Mouse (Mus musculus) limb, embryonic 12.5 days (tissue): ENCODE measurements around the gene Ogfod3. TPM values are rescaled to one million over a fixed set of nuclear protein-coding genes. Genes with fewer than 3 reads are reported as not detected.
A peak's percentile ranks its signal among the peaks of the same experiment; 100 is the strongest.

Experiments
- ATAC-seq: fragments of 200-750 bp; cut with Nextera tagmentation; 2 replicates; pipeline ENCODE4 v1.8.0; 2017; ENCODE audit warnings: low read depth, moderate TSS enrichment; ENCODE audit not compliant: insufficient number of reproducible peaks, insufficient read depth, low FRiP score, low TSS enrichment
- H3K27ac ChIP-seq: fragments of 300-500 bp; sonication (generic); 2 replicates; pipeline ENCODE4 v1.5.1; 2016; ENCODE audit warnings: mild to moderate bottlenecking, moderate library complexity
- H3K27me3 ChIP-seq: fragments of 300-500 bp; sonication (generic); 2 replicates; pipeline ENCODE4 v1.6.1; 2016; ENCODE audit warnings: mild to moderate bottlenecking, moderate library complexity
- H3K36me3 ChIP-seq: fragments of 300-500 bp; sonication (generic); 2 replicates; pipeline ENCODE4 v1.6.1; 2016; ENCODE audit warnings: mild to moderate bottlenecking, moderate library complexity
- H3K4me1 ChIP-seq: fragments of 300-500 bp; sonication (generic); replicated peaks from 2 replicates; pipeline ENCODE4 v1.6.1; 2016
- H3K4me2 ChIP-seq: fragments of 300-500 bp; sonication (generic); 2 replicates; pipeline ENCODE4 v1.6.1; 2016; ENCODE audit warnings: mild to moderate bottlenecking, moderate library complexity
- H3K4me3 ChIP-seq: fragments of 300-500 bp; sonication (generic); replicated peaks from 2 replicates; pipeline ENCODE4 v1.5.1; 2016; ENCODE audit warnings: mild to moderate bottlenecking
- H3K9ac ChIP-seq: fragments of 300-500 bp; sonication (generic); replicated peaks from 2 replicates; pipeline ENCODE4 v1.6.1; 2016; ENCODE audit warnings: mild to moderate bottlenecking, moderate library complexity
- H3K9me3 ChIP-seq: fragments of 300-500 bp; sonication (generic); 2 replicates; pipeline ENCODE4 v1.6.1; 2016; ENCODE audit warnings: mild to moderate bottlenecking, moderate library complexity
- WGBS: fragments of 180-500 bp; shearing (Covaris S2); methylation state at CpG from one replicate; pipeline ENCODE4 v1.1.7; 2016; 5-methylcytosine and 5-hydroxymethylcytosine counted together
- polyA plus RNA-seq: library from polyadenylated mRNA; unstranded; fragments of >200 nt; fragmentation: Nextera tagmentation; extraction: Ambion mirVana; gene quantifications from 2 replicates; pipeline ENCODE4 v1.2.1, GENCODE M21; 2016

Ogfod3 gene
- polyA plus RNA-seq = 16.3 and 17.5 TPM in 2 replicates

DNA sequence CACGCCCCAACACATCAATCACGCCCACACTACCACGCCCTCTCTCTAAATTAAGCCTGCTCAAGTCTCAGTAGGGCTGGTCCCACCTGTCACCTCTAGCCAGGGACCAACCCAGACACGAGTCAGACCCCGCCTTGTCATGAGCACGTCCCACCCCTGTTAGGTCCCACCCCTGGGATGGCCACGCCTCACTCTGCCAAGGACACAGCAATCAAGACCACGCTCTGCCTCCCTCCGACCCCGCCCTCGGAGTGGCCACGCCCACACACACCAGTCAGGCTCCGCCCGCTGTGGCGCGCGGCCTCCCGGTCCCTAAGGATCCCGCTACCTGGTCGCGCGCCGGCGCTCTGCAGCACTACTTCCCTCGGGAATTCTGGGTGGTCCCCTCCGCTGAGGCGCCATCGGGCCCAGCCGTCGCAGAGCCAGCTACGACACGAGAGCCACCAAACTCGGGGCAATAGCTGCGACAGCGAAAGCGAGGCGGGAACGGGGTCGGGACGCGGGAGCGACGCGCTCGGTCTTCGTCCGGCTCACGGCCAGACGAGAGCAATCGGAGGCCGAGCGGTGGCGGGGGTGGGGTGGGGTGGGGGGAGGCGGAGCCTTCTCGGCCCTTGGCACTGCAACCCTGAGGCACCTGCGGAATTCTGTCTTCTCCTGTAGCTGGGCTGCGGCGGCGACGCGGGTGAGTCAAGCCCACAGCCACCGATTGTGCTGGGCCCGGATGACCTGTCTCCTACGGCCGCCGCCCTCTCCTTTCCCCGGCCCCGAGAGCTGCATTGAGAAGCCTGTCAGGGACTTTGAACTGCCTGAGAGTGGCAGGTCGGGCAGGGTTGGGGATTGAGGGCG is at the start of gene Ogfod3, which contains the start of gene Hexdc:
Gene Ogfod3, minus strand, starts transcription at position 551 of the 846 bp plus-strand sequence.
Gene Hexdc, plus strand, starts transcription at position 273 of the 846 bp plus-strand sequence.
- Histone ChIP-seq H3K9me3 (no peaks in the 10 kb centered on the region), H3K4me2 (peak within 1 kb of the TSS; percentile 81), H3K27ac (peak within 1 kb of the TSS; percentile 84), H3K4me1 (peaks cover 14% of the 10 kb centered on the region), H3K4me3 (peak within 1 kb of the TSS; percentile 62), H3K27me3 (no peaks in the 10 kb centered on the region), H3K36me3 (peaks cover 15% of the 10 kb centered on the region; the same call in 1 of the 2 replicates), H3K9ac (peak within 1 kb of the TSS; percentile 61)
- ATAC-seq = peak; percentile 98
- WGBS = under 1% methylated on average over 70 of the region's 70 CpGs

DNA sequence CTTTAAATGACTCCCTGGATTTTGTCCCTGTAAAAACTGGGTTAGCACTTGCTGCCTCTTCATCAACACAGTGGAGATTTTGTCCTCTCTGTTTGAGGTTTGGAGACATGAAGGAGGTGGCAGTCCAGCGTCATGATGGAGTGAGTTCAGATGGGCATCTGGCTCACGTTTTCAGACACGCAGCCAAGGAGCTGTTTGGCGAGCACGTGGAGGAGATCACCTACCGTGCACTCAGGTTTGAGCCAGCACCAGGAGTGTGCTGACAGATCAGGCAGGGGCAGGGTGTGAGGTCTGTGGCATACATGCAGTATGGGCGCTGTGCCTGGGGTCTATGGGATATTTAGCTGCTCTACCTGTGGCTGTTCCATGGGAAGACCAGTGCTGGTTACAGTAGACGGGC is 45.7 kb upstream of the Ogfod3 start:
- 86% methylated on average over 8 of the region's 8 CpGs for WGBS
- Histone ChIP-seq H3K36me3 (peaks cover 98% of the 10 kb centered on the region), H3K9ac (no peak overlapping the region), H3K27ac (no peak overlapping the region), H3K4me3 (no peak overlapping the region), H3K9me3 (no peaks in the 10 kb centered on the region), H3K4me1 (no peaks in the 10 kb centered on the region), H3K27me3 (no peaks in the 10 kb centered on the region), H3K4me2 (no peak overlapping the region)
- ATAC-seq = no peak

DNA sequence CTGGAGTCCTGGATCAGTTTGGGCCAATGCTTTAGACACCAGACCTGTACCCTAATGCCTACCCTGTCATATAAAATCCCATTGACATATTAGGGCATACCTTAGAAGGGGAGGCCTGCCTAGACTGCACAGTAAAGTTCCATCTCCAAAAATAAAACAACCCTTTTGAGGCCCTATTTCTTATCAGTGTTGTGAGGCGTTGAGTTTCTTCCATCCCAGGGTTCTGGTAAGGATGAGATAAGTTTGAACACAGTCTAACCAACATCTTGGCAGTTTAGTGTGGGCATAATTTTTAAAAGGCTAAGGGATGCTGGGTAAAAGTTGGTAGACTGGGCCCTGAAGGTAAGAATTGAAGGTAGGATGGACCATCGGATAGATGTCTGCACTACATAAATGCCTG is 35.2 kb upstream of the Ogfod3 start:
- WGBS = 97% methylated on average over 2 of the region's 2 CpGs
- Histone ChIP-seq H3K27ac (no peak overlapping the region), H3K4me2 (no peak overlapping the region), H3K4me1 (peaks cover 16% of the 10 kb centered on the region), H3K4me3 (no peak overlapping the region), H3K27me3 (no peaks in the 10 kb centered on the region), H3K9ac (no peak overlapping the region), H3K36me3 (peaks cover 59% of the 10 kb centered on the region), H3K9me3 (no peaks in the 10 kb centered on the region)
- ATAC-seq = no peak

DNA sequence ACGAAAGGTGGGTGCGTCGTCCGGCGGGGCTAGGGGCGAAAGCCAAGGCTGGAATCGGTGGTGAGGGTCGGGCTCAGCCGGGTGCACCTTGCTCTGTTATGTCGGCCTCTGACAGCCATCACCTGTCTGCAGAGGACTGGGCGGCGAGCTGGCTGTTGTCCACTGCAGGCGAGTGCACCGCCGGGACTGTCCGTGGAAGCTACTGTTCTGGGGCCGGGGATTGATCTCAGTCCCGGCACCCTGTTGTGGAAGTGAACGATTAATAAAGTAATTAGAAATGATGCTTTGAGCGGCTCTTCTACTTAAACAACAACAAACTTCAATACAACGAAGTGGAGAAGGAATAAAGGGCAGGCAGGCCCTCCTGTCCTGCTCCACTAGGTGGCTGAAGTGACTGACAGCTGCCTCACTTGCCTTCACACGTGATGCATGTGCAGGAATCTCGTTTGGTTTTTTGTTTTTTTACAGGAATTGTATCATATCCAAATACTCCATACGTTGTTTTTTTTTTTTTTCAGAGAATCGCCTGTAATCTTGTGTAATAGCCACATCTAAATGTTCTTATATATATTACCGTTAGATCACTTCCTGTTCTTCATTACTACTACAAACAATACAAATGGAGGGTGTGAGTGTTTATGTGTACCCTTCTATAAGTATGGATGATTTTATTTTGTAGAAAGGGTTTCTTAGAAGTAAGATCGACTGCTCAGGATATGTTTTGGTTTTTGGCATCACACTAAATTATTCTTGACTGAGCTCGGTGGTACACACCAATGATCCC is 33.0 kb upstream of the Ogfod3 start:
- WGBS = 7% methylated on average over 28 of the region's 28 CpGs
- Histone ChIP-seq H3K9me3 (no peaks in the 10 kb centered on the region), H3K36me3 (peaks cover 39% of the 10 kb centered on the region), H3K4me1 (peaks cover 16% of the 10 kb centered on the region), H3K27ac (peak overlapping the region; percentile 96), H3K27me3 (no peaks in the 10 kb centered on the region), H3K4me3 (peak overlapping the region; percentile 76), H3K4me2 (peak overlapping the region; percentile 55), H3K9ac (peak overlapping the region; percentile 75)
- no peak; the same call in 1 of the 2 replicates for ATAC-seq

DNA sequence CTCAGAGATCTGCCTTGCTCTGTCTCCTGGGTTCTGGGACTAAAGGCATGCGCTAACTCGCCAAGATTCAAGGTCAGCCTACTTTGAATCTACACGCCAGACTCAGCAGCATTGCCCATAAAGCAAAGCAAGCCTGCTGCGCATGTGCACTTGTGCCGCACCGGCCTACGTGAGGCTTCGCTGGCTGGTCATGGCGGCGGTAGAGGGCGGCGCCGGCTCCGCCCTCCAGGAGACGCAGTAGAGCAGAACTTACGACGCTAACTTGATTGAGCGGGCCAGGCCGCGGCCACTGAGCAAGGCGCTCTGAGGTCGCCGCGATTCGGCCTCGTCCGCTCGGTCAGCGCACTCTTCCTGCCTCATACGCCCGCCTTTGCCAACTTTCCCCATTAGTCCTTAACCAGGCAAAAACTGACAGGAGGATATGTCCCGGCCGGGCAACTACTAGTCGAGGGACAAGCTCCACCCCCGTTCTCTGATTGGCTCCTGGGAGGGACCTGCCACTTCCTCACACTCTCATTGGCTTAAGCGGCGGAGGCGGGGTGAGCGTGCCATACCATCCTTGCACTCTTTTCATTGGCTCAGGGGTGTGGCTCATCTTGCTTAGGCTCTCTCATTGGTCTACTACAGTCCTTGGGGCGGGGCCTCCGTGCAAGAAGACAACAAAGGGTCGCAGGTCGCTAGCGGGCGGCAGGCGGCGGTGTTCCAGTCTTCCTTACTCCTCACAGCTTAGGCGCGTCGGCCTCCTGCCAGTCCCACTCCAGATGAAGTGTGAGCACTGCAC is 32.2 kb upstream of the Ogfod3 start, which contains the start of gene Narf:
Gene Narf, plus strand, starts transcription at position 690 of the 781 bp plus-strand sequence.
- WGBS = under 1% methylated on average over 50 of the region's 50 CpGs
- Histone ChIP-seq H3K36me3 (peaks cover 31% of the 10 kb centered on the region), H3K4me2 (peak within 1 kb of the TSS; percentile 55), H3K9me3 (no peaks in the 10 kb centered on the region), H3K27me3 (no peaks in the 10 kb centered on the region), H3K27ac (peak within 1 kb of the TSS; percentile 99), H3K4me1 (peaks cover 16% of the 10 kb centered on the region), H3K9ac (peak within 1 kb of the TSS; percentile 75), H3K4me3 (peak within 1 kb of the TSS; percentile 76)
- ATAC-seq = peak; percentile 100

DNA sequence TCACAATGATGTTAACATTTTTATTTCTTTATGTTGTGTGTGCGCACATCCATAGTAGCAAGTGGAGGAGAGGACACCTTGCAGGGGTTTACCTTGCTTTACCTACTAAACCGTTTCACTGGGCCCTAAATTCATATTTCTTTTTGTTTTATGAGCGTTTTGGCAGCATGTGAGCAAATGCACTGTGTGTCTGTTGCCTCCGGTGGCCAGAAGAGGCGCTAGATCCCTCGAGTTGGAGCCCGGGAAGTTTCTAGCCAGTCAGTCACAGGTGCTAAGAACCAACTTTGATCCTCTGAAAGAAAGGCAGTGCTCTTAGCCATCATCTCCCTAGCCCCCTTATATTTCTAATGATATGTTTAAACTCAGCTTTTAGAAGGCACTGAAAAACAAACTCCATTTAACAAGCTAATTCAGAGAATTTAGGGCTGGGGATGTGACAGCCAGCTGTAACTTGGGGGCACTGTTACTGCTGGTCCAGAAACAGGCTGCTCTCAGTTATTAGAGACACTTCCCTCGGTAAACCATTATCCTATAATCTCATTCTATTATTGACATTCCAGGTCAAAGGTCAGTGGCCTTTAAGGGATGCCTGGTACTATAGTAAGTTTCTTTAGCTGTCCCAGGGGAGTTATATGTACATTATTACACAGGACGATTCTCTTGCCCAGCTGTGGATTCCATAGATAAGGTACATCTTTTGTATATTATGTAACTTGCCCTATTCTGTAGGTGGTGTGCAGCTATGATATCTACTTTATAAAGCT is 31.1 kb upstream of the Ogfod3 start:
- Histone ChIP-seq H3K9me3 (no peaks in the 10 kb centered on the region), H3K9ac (no peak overlapping the region), H3K27me3 (no peaks in the 10 kb centered on the region), H3K36me3 (peaks cover 20% of the 10 kb centered on the region), H3K4me1 (peaks cover 16% of the 10 kb centered on the region), H3K27ac (peak overlapping the region; percentile 99), H3K4me2 (peak overlapping the region; percentile 51), H3K4me3 (peak overlapping the region; percentile 76; the same call in 1 of the 2 replicates)
- ATAC-seq = no peak
- WGBS = 26% methylated on average over 9 of the region's 9 CpGs

DNA sequence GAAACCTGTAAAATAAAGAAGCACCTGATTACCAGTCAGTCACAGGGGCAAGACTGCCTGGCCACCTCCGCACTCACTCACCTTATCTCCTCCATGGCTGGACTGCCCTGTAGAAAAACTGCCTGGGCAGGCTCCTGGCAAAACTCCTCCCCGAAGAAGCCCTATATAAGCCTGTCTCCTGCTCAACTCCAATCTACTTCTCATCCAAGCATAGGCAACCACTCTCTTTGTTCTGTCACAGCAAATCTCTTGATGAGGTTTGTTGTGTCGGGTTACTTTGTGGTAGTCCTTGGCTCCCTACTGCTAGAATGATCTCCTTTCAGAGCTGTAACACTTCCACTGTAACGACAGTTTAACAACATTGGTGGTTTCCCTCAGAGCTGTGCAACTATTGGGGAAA is 28.2 kb upstream of the Ogfod3 start:
- H3K4me1 ChIP-seq = peaks cover 22% of the 10 kb centered on the region
- no peak overlapping the region for H3K9ac ChIP-seq
- H3K9me3 ChIP-seq = no peaks in the 10 kb centered on the region
- no peak overlapping the region for H3K4me3 ChIP-seq
- WGBS = 32% methylated on average over 4 of the region's 4 CpGs
- no peaks in the 10 kb centered on the region for H3K36me3 ChIP-seq
- H3K27ac ChIP-seq = no peak overlapping the region
- no peak for ATAC-seq
- H3K27me3 ChIP-seq = no peaks in the 10 kb centered on the region
- no peak overlapping the region for H3K4me2 ChIP-seq

DNA sequence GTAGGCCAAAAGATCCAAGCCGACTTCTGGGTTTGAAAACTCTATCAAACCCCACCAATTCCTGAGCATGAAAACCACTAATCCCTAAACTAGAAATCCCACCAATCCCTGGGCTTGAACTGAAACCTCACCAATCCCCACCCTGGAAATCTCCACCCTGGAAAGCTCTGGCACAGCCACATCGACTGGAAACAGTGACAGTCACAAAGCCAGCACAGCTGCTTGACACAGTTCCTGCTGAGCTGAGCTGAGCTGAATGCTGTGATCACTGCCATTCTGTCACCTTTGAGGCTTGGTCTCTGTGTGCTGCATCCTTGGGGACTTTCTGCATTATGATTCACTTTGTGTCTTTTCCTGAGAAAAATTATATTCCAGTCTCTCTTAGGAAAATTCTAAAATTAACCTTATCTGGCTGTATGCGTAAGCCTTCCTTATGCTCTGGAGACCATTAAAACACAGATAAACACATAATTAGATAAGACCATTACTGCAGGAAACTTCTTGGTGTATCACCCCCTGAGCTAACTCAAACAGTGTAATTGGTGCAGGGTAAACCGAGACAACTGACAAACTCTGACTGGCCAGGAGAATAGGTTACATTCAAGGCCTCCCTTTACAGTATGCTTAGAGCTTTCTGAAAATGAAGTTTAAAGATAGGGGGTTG is 27.2 kb upstream of the Ogfod3 start:
- Histone ChIP-seq H3K27me3 (no peaks in the 10 kb centered on the region), H3K9ac (no peak overlapping the region), H3K4me2 (no peak overlapping the region), H3K36me3 (peaks cover 7% of the 10 kb centered on the region), H3K4me1 (peaks cover 25% of the 10 kb centered on the region), H3K4me3 (no peak overlapping the region), H3K9me3 (no peaks in the 10 kb centered on the region), H3K27ac (no peak overlapping the region)
- 58% methylated on average over 4 of the region's 4 CpGs for WGBS
- ATAC-seq = no peak

DNA sequence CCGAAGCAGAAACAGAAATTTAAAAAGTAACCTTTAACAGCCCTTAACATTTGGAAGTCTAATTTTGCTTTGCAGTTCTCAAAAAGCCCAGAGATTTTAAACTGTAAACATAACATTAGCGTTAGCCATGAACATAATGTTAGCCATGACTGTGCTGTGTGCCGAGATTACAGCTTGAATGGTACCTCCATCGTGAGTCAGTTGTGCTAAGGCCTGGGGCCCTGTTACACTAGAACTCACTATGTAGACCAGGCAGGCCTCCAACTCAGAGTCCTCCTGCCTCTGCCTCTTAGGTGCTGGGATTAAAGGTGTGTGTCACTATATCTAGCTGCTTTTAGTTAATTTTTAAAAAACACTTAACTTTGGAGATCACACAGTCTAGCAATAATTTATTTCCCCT is 26.7 kb upstream of the Ogfod3 start:
- Histone ChIP-seq H3K4me1 (peaks cover 24% of the 10 kb centered on the region), H3K27me3 (no peaks in the 10 kb centered on the region), H3K36me3 (peaks cover 12% of the 10 kb centered on the region), H3K4me3 (no peak overlapping the region), H3K9me3 (no peaks in the 10 kb centered on the region), H3K27ac (no peak overlapping the region), H3K9ac (no peak overlapping the region), H3K4me2 (no peak overlapping the region)
- 78% methylated on average over 4 of the region's 4 CpGs for WGBS
- ATAC-seq = no peak

DNA sequence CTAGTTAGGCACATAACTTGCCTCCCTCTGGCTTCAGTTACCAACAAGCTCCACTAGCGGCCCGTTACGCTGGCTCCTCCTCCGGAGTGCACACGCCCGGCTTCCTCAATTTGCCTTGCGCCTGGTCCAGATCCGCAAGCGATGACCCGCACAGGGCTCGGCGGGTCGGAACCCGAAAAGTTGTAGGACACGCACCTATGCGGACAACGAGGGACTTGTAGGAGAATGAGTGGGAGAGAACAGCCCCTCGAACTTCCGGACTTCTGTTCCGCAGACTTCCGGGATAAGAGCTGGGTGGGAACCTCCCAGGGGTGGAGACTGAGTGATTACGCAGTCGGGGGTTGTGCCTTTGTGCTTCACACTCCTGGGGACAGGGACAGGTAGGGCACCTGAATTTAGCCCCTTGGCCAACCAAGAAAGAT is 24.5 kb upstream of the Ogfod3 start, which contains the start of gene Cybc1:
Gene Cybc1, minus strand, starts transcription at position 305 of the 422 bp plus-strand sequence.
- Histone ChIP-seq H3K36me3 (peaks cover 34% of the 10 kb centered on the region), H3K9ac (peak within 1 kb of the TSS; percentile 72), H3K27ac (peak within 1 kb of the TSS; percentile 73), H3K4me2 (peak within 1 kb of the TSS; percentile 82), H3K4me3 (peak within 1 kb of the TSS; percentile 70), H3K27me3 (no peaks in the 10 kb centered on the region), H3K4me1 (peaks cover 20% of the 10 kb centered on the region), H3K9me3 (no peaks in the 10 kb centered on the region)
- WGBS = under 1% methylated on average over 23 of the region's 23 CpGs
- peak; percentile 87 for ATAC-seq
